Mouse (Mus musculus) cerebellum, postnatal 4 days (tissue): ENCODE measurements around the gene Prelid1.
A peak's percentile ranks its signal among the peaks of the same experiment; 100 is the strongest.

Experiments used
- DNase-seq, 2 experiments: peaks; one replicate each; pipeline ENCODE4 v3.0.0; 2022; ENCODE audit warnings: low spot score in 2 of 2, mixed read lengths in 1 of 2

The Prelid1 gene

DNA sequence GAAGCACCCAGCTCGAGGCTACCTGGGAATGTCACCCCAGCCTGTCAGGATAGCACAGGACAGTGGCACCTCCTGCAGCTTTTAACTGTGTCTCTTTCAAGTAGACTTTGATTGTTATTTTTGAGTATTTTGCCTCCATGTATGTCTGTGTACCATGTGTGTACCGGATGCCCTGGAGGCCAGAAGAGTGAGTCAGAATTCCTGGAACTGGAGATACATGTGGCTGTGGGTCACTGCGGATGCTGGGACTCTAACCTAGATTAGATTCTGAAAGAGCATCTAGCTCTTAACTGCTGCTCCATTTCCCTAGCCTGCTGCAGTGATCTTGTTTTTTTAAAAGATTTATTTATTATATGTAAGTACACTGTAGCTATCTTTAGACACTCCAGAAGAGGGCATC is 12.0 kb downstream of the Prelid1 start:
- no peak for DNase-seq

DNA sequence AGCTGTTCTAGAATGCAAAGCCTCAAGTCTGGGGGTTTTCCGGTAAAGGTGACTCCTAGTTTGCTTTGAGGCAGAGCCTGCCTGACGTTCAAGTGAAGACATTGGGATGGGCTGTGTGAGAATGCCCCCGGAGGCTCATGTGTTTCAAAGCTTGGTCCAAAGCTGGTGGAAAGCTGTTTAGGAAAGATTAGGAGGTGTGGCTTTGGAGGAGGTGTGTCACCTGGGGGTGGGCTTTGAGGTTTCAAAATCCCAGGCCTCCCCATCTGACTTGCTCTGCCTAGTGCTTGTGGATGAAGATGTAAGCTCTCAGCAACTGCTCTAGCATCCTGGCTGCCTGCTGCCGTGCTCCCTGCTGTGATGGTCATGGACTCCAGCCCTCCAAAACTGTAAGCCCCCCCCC is 15.4 kb downstream of the Prelid1 start:
- DNase-seq: no peak

DNA sequence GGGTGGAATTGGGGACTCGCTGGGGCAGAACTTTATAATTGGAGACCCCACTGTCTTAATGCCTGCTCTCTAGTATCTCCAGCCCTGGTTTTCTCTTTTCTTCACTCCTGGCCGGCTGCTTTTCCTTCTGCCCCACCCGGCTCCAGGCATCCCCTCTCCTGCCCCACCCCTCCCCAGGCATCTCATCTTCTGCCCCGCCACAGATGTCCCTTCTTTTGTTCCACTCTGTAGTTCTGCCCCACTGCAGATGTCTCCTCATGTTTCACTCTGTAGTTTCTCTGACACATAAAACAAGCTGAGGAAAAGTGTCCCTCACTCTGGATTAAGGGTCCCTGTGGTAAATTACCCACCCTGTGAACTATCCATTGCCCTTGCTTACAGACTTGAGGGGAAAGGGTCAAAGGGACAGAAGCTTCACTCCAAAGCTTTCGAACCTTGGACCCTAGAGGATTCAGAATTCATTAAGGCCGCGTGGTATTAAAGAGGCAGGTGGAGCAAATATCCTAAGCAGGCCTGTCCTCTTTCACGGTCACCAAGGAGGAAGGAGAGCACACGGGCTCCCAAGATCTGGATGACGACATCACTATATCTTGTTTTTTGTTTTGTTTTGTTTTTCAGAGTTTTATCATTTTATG is 17.2 kb downstream of the Prelid1 start:
- DNase-seq: no peak

DNA sequence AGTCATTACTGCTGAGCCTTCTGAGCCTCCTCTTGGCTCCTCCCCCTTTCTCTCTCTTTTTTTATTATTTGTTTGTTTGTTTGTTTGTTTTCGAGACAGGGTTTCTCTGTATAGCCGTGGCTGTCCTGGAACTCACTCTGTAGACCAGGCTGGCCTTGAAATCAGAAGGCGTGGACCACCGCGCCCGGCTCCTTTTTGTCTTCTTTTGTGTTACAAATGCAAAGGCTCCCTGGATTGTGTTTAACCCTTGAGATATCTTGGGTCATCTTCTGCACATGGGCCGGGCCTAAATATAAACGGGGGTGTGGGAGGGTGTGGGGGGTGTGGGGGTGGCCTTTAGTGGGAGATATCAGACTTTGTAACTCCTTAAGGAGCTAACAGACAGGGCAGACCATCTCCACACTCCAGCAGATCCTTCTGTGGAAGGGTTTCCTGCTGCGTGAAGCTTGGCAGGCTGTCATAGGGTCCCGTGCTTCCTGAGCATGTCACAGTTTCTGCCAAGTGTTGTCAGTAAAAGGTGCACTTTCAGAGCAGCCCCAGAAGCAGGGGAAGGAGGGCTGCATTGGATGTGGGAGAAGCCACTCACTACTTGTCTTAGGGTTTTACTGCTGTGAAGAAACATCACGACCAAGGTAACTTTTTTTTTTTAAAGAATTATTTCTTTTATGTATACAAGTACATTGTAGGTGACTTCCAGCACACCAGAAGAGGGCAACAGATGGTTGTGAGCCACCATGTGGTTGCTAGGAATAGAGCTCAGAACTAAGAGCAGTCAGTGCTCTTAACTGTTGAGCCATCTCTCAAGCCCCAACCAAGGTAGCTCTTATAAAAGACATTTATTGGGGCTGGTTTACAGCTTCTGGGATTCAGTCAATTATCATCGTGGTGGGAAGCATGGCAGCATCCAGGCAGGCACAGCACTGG is 18.1 kb downstream of the Prelid1 start:
- no peak for DNase-seq

DNA sequence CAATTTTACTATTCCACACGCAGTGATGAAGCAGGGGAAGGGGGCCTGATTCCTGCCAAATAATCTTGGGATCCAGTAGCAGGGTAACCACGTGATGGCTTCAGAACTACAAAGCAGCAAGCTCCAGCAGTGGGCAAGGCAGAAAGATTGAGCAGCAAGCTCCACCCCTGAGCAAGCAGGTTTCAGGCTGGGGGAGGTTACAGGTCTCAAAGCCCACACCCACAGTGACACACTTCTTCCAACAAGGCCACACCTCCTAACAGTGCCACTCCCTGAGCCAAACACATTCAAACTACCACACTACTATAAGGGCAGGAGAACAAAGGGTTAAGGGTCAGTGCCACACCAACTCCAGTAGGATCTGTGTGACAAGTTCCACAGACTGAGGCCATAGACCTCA is 19.0 kb downstream of the Prelid1 start:
- DNase-seq: no peak

DNA sequence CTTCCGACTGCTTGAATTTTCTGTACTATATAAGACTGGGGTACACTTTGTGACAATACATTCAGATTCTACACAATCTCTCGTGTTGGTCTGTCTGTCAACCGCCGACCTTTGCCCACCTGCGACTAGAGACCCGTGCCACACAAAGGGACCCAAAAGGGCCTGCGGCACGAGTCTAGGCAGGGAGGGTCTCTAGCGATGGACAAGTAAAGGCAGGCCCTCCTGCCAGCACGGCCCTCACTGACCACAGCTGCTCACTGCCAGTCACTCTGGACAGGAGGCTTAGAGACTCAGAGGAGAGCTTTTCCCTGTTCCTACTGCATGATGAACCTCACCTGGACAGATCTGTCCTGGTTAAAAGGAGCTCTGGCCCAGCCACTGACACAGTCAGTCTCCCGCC is 22.2 kb downstream of the Prelid1 start:
- no peak for DNase-seq

DNA sequence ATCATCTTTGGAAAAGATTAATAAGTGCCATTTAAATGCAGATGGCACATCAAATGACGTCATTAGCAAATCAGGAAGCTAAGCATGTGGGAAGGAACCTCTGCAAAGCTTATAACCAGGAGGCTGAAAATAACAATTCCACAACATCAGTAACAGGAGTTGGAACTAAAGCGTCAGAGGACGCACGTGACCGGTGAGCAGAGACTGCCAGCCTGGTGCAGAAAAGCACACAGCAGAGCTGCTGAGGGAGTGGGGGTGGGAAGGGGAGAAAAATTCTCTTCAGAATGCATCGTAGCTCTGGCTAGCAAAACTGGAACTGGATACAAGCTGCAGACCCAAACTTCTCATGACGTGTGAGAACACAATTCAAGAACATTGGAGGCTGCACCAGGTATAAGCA is 24.0 kb downstream of the Prelid1 start:
- DNase-seq: no peak

DNA sequence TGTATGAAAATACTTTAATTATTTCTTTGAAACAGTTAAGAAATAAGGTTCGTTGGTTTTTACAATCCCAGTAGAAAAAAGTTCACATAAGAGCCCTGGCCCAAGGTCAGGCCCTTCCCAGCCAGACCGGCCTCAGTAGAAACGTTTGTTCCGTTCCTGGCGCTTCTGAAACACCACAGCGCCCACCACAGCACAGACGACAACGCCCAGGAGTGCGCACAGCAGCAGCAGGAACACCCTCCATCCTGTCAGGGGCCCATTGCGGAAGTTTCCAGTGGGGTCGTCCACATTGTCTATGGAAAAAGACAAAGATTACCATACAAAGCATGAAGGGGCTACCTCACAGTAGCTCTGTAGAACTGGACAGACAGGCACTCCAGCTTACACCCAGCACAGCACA is 26.4 kb downstream of the Prelid1 start:
- no peak for DNase-seq

DNA sequence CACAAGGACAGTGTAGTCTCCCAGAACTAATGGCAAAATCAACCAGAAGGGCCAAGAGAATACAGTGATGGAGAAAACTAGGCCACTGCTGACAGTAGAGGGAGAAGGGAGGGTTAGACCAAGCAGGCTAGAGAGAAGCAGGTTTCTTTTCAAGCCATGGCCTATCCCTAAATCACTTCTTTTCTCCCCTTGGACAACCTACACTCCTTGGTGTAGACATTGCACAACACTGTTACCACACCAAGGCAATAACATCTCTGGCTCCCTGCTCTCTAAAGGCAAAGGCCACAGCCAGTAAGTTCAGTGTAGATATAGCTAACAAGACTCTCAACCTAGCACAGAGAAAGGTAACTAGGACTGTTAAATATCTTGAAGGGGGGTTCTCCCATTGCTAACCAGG is 40.8 kb downstream of the Prelid1 start:
- no peak for DNase-seq

DNA sequence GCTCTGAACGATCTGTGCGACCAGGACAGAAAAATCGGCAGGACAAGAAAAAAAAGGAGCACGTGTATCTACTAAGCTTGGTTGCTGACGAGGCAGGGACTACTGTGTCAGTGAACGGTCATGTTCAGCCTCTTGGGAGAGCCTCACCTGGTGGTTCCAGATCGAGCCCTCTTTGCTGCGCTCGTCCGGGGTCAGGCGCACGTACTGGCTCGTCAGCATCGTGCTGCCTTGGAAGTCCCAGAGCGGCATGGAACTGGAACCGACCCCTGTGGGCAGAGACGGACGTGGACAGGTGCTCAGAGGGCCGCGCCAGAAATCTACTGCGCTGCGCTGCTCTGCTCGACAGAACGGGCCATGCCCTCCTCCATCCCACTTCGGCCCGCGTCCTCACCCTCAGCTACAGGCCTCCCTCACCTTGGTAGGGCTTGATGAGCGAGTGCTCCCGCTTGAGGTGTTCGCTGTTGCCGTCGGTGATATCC is 41.7 kb downstream of the Prelid1 start:
- DNase-seq: no peak

DNA sequence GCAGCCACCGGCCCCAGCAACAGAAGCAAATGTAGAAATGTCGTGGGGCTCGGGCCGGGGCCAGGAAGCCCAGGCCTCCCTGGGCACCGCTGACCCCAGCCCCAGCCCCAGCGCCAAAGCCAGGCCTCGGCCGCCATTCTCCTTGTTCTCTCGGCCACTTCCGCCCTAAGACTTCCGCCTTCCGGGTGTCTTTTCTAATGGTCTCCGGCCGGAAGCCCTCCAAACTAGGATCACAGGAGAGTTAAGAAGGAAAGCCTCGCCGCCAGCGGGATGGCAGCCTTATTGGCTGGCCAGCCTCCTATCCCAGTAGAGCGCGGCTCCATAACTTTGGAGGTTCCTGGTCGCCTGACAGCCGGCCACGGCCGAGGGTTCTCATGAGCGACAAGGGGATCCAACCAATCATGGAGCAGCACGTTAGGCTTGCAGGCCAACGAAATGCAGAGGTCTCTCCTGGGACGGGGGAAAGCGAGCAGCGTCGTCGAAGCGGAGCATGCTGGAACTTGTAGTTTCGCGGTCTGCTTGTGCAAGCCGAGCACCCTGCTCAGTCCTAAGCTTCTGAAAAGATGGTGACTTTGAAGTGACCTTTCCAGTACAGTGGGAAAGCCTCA is 42.3 kb downstream of the Prelid1 start, which contains the start of gene Lman2:
Lman2 (minus strand) TSS at position 331 of the 608 bp plus-strand sequence.
- DNase-seq: peak; percentile 79 to 92

DNA sequence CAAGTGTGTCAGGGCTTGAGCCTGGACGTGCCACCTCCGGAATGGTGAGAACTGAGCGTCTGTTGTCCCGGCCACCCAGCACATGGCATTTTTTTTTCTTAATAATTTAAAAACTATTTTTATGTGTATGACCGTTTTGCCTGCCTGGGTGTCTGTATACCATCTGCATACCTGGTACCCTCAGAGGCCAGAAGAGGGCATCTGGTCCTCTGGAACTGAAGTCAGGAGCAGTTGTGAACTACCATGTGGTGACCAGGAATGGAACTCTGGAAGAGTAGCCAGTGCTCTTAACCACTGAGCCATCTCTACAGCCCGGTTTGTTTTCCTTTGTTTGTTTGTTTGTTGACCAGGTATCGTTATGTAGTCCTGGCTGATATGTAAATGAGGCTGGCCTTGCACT is 48.1 kb downstream of the Prelid1 start:
- no peak for DNase-seq

DNA sequence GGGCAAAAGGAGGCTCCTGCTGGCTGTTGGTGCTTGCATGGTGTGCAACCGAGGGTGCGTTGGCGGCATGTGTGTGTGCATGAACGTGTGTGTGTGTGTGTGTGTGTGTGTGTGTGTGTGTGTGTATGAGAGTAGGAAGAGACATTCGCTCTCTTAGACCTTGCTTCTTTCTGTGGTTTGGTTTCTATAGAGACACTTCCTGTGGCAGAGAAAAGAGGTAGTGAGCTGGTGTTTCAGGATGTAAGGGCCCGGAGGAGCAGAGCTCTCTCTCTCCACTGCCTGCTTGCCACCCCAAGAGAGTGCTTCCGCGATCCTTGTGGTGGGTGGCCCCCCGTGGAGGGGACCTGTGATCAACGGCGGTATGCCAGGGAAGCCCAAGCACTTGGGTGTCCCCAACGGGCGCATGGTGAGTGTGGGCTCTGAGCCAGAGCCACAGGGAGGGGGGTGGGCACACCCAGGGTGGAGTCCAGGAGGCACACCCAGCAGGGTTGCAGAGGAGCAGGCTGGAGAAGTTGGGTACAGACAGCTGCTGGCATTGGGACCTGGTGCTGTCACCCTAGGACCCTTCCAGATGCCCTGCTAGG is 49.3 kb downstream of the Prelid1 start, which contains the start of gene Rgs14:
Rgs14 (plus strand) TSS at position 202 of the 584 bp plus-strand sequence.
- no peak for DNase-seq

DNA sequence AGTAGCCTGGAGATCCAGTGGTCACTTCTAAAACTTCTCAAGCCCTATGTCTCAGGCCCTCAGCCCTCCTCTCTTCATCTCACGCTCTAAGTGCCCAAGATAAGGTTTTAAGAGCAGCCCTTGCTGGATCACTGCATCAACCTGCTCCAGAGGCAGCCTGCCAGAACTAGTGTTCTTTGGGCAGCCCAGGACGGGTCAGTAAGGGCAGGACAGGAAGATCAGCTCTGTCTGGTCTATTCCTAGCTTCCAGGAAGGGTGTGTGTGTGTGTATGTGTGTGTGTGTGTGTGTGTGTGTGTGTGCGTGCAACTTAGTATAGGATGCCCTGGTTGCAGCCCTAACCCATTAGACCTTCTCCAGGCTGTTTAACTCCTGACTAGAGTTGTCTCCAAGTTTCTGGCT is 49.9 kb downstream of the Prelid1 start:
- no peak for DNase-seq

DNA sequence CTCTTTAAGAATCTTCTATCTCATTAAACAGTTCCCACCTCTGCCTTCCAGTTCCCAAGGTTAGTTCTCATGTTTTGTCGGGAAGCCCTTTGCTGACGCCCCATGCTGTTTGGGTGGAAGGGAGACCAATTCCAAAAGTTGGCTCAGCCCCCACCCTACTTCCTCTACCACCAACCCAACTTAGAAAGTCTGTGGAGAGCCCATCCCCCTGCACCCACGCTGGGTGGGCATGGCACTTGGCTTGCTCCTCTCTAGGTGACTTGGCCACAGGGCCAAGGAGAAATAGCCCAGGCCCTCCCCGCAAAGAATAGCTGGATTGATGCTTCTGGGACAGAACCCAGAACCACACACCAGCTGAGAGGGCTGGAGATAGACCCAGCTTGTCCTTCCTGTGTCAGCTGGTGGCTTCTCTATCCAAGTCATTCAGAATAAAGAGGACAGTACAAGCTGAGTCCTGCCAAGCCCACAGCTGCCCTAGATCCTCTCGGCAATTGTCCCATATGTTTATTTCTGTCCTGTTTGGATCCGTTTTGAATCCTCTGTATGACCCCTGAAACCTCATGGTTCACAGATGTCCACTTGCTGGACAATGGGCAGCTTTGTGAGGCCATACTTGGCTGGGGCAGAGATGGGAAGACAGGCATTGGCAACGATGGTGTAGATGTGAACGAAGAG is 50.8 kb downstream of the Prelid1 start:
- no peak for DNase-seq

DNA sequence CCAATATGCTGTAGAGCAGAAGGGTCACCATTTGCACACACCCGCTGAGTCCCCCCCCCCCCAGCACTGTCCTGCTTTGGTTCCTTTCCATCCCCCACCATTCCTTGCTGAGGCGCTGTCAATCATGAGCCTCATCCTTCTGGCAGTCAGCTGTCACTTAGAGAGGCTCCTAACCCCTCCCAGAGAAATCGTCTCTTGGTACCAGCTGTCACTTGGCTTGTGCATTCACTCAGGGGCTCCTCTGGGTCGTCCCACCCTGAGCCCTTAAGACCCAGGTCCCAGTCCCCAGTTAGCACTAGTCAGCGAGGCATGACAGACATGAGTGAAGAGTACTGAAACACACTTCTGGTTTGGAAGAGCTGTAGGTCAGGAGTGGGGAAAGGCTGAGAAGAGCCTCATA is 51.4 kb downstream of the Prelid1 start:
- DNase-seq: no peak

DNA sequence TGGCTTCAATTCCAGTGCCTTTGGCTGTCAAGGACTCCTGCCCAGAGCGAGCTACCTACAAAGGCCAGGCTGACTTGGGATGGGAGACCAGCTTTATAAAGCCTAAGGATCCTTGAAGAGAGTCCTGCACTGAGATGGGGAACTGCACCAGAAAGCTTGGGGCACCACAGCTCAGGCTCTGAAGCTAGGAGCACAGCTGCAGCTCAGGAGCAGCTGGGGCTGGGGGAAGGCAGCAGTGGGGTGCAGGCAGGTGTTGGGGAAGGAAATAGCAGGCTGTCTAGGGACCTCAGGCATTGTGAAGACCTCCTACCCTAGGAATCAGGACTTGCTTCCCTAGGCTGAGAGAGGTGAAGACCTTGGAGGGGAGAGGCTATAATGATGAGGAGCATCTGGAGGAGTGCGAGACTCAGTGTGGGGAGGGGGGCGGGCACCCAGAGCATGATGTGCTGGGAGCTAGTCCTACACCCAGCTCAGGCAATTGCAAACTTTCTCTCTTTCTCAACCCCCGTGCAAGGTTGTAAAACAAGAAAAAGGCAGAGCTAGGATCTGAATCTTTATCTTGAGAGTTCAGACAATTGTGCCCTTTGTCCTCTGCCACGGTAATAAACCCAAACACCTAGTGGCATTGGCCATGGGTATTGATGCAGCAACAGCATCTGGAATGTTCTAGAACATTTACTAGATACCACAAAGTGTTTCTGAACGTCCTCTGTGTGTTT is 54.1 kb downstream of the Prelid1 start:
- no peak for DNase-seq
